Mouse (Mus musculus) frontal cortex, postnatal 10 days (tissue): ENCODE results near the gene Pop7.

Source experiments
- DNase-seq, 2 experiments: peaks; one replicate each; pipeline ENCODE4 v3.0.0; 2022; ENCODE audit warnings: low spot score in 2 of 2, mixed read lengths in 1 of 2

Pop7 gene

DNA sequence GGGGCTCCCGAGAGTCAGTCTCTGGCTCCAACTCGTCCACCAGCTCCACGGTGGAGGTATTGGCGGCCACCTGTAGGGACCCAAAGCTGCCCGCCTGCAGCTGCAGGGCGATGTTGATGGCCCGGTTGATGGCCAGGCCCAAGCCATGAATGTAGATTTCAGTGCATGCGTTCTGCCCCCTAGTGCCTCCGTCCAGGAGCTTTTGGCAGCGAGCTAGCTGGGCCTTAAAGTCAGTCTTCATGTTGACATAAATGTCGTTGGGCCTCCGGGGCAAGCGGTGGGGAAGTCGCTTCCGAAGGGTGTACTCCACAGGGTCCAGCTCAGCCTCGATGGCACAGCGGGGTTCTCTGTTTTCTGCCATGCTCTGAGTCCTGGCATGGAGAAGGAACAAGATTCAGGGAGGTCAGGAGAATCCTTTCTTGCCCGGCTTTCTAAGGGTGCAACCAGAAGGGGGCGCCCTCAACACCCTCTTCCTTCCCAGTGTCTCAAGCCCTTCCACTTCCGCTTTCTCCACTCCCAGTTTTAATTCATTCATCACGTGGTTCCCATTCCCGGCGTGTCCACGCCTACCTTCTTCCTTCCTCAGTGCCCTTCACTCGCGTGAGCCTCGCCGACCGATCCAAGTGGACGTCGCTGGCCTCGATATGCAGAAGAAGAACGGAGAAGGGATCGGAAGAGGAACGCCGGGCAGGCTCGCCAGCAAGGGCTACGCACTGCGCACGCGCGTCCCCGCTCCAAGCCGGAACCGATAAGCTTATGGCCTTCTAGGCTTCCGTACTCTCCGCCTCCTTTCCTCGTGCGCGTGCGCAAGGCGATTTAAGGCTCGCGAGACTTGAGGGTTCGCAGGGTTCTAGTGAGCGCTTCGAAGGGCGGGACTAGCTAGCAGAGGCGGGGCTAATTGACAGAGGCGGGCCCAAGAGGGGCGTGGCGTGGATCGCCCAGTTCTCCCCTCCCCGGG is at the start of gene Pop7:
Gene Pop7 (minus strand): TSS at position 810 of the 958 bp plus-strand sequence.
- DNase-seq, result peak; percentile 99 to 100

DNA sequence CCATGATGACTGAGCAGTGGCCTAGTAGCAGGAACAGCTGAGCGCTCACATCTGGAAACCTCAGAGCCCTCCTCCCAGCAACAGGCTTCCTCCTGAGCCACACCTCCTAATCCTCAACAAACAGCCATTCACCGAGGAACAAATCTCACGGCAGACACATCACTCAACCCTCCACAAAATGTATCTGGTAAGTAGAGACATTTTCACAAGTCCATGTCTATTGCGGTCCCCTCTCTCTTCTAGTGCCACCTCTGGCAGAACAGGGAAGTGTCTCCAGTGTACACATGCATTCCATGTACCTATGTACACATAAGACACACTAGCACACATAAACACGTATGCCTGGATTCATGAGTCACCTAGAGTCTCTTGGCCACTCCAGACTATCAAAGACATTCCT is 48.8 kb upstream of the Pop7 start:
- DNase-seq, result no peak

GRCm38 (mm10) chr5:137549840-137550239 is 47.5 kb upstream of the Pop7 start:
- no peak for DNase-seq

GRCm38 (mm10) chr5:137545596-137545995 is 43.3 kb upstream of the Pop7 start:
- DNase-seq, result no peak

DNA sequence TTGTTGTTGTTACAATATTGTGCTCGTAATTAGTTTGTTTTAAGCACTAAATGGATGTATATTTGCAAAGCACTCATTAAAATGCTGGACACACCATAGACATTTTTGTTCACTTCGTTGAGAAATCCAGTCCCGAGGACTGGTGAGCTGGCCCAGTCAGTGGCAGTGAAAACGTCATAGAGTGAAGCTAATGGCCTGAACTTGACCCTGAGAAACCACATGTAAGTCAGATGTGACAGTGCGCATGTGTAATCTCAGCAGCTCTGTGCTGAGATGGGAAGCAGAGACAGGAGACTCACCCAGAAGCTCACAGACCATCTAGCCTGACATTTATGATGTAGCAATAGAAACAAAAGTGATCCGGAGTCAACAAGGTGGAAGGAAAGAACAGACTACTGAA is 42.6 kb upstream of the Pop7 start:
- DNase-seq, result no peak

DNA sequence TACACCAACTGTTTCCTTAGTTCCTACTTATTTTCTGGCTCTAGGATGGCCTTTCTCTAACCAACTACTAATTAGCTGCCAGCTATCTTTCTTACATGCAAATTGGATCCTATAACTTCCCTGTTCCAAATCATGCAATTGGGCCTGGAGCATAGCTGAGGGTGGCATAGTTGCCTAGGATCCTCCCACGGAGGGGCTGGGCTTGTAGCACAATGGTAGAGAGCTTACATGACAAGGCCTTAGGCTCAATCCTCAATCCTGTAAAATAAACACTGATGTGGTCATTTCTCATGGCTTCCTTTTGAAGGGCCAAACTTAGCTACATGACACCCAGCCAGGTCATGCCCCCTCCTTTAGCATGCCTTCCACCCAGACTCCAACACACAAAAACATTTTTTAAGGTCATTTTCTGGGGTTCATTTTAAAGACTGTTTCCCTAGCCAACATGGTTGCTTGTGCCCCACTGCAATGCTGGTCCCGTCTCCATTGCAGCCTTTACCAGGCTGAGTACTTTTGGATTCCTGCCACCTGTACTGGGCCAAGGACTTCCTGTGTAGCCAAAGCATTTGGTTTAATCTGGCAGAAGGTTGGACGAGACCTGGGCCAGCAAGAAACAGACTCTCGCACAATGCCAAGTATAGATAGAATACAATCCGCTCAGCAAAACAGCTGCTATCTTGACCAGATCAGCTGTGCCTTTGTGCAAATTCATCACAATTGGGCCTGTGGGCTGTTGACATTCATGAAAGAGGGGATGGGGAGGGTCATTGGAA is 39.6 kb upstream of the Pop7 start:
- DNase-seq, result no peak

DNA sequence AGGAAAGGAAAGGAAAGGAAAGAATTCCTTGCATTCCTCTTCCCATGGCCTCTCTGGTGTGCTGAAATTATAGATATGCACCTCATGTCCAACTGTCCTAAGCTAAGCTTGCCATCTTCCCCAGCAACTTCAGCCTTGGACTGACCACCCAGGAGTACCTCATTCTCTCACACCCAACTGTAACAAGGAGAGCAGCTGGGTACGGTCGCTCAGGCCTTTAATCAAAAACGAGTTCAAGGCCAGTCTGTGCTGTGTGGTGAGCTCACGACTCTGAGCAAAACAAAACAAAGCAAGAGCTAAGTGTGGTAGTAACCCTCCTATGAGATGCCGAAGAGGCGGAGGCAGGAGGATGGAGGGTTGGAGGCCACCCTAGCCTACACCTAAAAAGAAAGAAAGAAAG is 38.7 kb upstream of the Pop7 start:
- DNase-seq, result no peak

DNA sequence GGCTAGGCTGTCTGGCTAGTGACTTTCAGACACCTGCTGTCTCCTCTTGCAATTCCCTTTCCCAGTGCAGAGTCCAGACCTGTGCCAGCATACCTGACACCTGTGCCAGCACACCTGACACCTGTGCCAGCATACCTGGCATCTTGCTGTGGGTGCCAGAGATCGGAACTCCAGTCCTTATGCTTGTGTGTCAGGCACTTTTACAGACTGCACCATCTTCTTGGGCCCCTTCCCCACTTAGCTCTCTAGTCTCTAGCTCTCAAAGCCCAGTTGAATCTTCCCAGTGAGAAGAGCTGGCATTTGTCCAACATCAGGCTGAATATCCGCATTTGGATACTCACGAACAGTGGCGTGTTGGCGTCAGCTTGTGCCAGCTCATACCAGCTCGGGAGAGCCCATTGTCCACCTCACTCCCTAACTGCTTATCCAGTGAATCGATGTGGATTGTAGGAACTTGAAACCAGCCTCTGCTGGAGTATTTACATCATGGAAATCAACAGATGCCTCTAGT is 37.0 kb upstream of the Pop7 start:
- DNase-seq, result no peak

DNA sequence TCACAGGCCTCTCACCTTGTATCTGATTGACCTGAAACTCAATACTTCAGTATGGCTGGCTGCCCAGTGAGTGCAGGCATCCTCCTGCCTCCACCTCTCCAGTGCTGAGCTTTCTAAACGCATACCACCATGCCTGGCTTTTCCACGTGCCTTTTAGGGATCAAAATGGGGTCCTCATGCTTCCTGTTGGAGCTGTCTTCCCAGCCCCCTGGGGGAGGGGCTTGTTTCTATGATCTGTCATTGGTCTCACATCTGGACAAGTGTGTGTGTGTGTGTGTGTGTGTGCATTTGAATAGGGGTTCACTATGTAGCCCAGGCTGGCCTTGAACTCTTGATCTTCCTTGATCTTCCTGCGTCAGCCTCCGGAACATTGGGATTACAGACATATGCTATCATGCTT is 35.1 kb upstream of the Pop7 start:
- DNase-seq, result peak in 1 of 2 experiments; percentile 6

- no peak for DNase-seq
Observed at GRCm38 (mm10) chr5:137535318-137535717, 33.0 kb upstream of the Pop7 start.

DNA sequence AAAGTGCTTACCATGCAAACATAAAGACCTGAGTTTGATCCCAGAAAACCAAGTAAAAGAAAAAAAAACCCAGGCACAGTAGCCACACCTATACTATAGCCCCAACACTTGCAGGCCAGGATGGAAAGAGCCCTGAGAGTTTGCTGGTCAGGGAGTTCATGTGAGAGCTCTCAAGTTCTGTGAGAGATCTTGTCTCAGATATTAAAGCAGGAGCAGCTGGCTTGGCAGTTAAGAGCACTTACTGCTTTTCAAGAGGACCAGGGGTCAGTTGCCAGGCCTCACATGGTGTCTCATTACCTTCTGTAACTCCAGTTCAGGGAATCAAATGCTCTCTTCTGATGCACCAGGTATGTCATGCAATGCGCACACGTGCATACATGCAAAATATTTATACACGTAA is 32.4 kb upstream of the Pop7 start:
- no peak for DNase-seq

- peak; percentile 97 for DNase-seq
Observed at GRCm38 (mm10) chr5:137533117-137533827, 31.0 kb upstream of the Pop7 start, which contains the start of the genes Epo and Gnb2. Gene Epo, minus strand, starts transcription at chr5:137533242. Gene Gnb2, minus strand, starts transcription at chr5:137533510.

GRCm38 (mm10) chr5:137532808-137533116 is 30.4 kb upstream of the Pop7 start:
- DNase-seq, result no peak

GRCm38 (mm10) chr5:137532131-137532807 is 30.0 kb upstream of the Pop7 start:
- no peak for DNase-seq

DNA sequence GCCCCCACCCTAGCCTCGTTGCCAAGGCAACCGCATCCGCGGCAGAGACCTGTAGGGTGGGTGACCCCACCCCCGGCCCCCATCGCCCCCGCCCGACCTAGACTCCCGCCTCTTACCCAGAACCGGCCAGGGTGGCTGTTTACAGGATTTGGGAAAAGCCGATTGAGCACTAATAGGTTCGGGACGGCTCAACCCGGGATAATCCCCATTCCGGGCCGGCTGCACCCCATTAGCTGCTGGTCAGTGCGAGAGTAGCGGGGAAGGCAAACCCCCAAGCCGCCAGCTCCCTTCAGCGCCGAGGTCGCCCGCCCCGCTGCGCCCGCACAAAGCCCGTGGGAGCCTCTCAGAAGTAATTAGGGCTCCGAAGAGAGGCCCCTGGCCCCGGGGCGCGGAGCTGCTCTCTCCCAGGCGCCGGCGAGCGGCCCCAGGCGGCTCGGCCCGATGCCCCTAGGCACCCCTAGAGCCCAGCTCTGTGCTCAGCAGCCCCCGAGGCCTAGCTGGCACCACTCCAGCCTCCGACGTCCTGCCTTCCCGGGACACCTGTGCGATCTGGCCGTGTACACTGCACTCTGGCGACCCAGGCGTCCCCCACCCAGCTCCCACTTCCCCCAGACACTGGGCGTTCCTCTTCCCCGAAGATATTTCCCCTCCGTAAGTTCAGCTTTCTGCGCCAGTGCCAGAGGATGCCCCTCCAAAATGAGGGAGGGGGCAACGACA is 29.3 kb upstream of the Pop7 start:
- peak; percentile 70 to 85 for DNase-seq

GRCm38 (mm10) chr5:137530588-137531413 is 28.5 kb upstream of the Pop7 start:
- DNase-seq, result peak; percentile 66 to 89

GRCm38 (mm10) chr5:137530075-137530474 is 27.8 kb upstream of the Pop7 start:
- DNase-seq, result no peak

- DNase-seq, result no peak
Observed at GRCm38 (mm10) chr5:137529221-137529995, 27.1 kb upstream of the Pop7 start.
